Mouse (Mus musculus): ENCODE data around the gene Stk38. TPM values are rescaled to one million over a fixed set of nuclear protein-coding genes. Genes with fewer than 3 reads are reported as not detected.
"Not testable (repeated sequence)": the region's sequence is repeated elsewhere in the genome, so short reads cannot be mapped to it uniquely, and the experiment has no call there.

Stk38 gene
- total RNA-seq, 2 experiments from 2014 or later: 35.0 to 62.2 TPM

DNA sequence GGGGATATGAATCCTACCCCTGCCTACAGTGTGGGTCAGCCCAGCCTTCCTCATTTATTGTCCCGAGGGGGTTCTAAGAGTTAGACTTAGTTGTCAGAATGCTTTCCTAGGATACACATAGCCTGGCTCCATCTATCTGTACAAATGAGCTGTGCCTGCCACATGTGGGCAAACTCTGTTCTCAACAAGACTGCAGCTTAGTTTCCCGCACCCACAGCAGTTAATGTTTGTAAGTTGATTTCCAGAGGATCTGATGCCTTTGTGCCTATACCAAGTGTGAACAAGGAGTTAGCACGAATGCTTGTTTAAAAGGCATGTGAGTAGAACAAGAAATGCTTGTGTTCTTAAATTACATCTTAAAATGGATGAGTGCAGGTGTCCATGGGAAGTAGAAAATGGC, 35.8 kb upstream of the Stk38 start:
- DNase-seq (ENCODE audit: low spot score in 2 of 2): no peak
- intact Hi-C loops (cut with DNase I): no loop called here

DNA sequence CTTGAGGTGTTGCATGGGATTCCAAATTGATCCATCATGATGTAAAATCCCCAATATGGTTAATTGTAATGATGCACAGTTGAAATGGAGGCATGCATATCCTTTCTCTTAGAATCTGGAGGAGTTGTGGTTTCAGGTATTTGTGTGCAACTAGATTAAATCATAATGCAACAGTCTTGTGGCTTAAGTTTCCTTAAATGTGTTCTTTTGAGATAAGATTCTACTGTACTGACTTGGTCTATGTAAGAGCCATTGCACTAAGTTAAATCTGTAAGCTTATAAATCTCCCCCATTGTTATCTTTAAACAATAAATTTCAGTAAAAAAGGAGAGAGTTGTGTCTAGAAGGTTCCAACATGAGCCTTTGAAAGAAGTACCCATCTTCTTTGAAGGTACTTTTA, 34.8 kb upstream of the Stk38 start:
- intact Hi-C loops (cut with DNase I): no loop called here
- DNase-seq (ENCODE audit: low spot score in 2 of 2): no peak

DNA sequence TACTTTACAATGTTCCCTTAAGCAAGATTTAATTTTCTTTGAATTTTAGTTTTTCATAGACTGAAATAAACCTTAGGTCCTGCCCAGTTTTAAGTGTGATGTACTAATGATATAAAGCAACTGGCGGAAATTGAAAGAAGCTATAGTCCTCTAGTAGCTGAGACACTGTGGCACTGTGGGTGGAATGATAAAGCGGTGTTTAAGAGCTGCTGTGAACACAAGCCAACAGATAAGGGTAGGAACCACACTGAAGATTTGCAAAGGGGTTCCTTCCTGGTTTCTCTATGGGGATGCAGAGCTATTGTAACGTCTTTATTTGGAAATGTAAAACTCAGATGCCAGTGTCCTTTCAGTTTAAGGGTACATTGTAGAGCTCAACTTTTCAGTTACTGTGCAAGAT, 33.8 kb upstream of the Stk38 start:
- intact Hi-C loops (cut with DNase I); DNase-seq (ENCODE audit: low spot score in 2 of 2): not testable (repeated sequence)

DNA sequence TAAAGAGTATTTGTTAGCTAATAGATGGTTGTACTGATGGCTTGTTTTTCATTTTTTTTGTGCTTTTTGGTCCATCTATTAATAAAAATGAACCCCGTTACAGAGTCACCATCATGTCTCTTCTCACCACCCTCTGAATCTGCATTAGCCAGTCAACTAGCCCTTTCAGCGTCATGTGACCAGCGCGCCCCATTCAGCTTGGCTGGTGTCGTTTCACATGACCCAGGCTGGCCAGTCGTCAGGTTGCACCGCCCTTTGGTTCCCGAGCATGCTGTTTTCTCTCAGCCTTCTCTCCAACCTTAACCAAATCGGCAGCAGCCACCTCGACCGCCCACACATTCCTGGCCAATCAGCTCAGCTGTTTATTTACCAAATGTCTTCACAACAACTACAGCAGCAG, 31.6 kb upstream of the Stk38 start:
- intact Hi-C loops (cut with DNase I): no loop called here
- no peak for DNase-seq (ENCODE audit: low spot score in 2 of 2)

DNA sequence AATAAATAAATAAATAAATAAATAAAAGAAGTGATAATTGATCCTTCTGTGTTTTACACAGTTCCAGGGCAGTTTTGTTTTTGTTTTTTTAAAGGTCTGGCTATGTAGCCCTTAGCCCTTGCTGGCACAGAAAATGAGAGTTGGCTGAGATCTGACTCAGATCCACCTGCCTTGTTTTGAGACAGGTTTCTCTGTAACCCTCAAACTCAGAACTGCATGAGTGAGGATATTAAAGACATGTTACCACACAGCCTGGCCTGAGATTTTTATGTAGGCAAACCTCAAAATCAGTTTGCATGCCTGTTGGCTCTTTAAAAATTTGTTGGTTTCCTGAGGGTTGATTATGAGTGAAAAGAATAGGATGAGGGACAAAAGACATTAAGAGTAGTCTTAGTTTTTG, 27.7 kb upstream of the Stk38 start:
- no peak for DNase-seq (ENCODE audit: low spot score in 2 of 2)
- intact Hi-C loops (cut with DNase I): no loop called here

DNA sequence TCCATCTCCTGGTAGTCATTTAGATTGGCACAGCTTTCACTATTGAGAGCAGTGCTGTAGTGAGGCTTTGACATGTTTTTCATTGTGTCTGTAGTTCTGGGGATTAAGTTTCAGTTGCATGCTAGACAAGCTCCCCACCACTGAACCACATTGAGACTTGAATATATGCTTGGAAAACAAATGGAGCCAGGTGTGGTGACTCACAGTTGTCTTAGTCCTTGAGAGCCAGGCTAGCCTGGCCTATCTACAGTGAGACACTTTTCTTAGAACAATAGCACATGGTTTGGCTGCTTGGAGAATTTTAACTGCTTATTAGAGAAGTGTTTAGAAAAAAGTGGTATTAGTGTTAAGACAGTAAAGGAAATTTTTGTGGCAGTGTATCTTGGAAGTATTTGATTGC, 26.5 kb upstream of the Stk38 start:
- DNase-seq (ENCODE audit: low spot score in 2 of 2): no peak
- intact Hi-C loops (cut with DNase I): no loop called here

DNA sequence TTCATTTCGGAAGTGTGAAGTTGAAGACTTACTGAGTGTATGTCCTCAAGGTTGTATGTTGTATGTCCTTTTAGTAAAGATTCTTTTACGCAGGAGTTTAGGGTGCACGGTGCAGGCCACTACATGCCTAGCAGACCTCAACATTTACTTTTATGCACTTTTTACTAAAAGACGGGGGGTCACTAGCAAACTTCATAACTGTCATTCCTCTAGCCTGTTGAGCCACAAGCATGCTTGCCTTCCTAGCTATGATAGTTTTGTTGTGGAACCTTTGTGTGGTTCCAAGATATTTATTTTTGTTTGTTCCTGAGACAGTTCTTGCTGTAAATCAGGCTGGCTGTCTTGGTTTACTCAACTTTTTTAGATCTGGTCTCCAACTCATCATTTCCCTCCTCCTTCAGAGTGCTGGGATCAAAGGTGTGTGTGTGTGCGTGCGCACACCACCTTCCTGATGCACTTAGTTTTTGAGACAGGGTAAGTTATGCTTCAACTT, 25.8 kb upstream of the Stk38 start:
- intact Hi-C loops (cut with DNase I): loop anchor here (2.0 kb wide), 1 partner anchor 81 kb away; no protein-coding TSS in a partner anchor
- no peak for DNase-seq (ENCODE audit: low spot score in 2 of 2)

DNA sequence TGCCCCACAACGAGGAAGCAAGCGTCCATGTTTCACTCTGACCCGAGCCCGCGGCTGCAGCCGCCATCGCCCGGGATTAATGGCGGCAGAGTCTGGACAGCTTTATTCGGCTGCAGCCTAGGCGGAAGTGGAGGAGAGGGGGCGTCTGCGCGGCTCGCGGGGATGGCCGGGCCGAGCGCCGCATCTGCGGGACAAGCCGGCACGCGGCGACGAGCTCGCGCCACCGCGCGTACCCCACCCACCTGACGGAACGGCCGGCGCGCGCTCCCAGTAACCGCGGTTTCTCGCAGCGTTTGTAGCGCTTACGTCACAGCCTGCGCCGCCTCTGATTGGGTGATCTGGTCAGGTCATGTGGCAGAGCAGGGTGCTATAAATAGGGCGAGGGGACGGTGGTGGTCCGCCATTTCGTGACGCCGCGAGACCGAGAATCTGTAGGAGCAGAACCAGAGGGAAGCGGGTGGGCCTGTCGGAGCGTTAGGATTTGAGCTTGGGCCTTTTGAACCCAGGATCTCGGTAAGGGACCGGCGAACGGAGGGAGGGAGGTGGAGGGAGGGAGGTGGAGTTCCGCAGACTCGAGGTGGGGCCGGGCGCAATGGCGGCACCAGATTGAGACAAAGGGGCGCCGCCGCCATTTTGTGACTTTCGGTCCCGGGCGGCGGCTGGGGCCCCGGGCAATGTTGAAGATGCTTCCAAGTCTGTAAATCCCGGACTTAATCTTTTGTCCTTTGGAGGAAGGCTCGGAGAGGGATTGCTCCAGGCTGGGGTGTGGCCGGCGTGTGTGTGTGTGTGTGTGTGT, 24.7 kb upstream of the Stk38 start, which contains the start of gene Srsf3:
Gene Srsf3, plus strand, starts transcription at position 355 of the 796 bp plus-strand sequence.
- DNase-seq (ENCODE audit: low spot score in 2 of 2): peak; percentile 98 to 99
- intact Hi-C loops (cut with DNase I): loop anchor here (2.0 kb wide), 1 partner anchor 80 kb away; no protein-coding TSS in a partner anchor

DNA sequence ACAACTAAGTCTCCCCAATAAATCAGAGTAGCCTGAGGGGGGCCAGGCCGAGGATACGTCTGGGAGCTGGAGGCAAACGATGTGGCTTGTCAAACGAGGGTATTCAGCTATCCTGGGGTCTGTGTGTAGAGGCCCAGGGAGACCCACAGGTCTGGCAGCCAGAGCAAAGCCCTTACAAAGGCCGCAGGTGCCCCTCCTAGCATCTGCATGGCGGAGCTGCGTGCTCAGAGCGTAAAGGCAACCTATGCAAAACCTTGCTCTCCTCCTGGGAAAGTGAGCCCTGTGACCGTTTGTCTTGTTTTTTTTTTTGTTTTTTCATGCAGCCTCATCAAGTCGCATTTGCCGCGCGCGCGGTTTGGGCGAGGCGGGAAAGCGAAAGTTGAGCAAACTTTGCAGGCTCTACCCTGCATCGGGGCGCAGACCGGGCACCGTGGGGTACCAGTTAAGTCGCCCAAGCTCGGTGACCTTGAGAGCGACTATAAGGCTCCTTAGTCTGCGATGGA, 24.0 kb upstream of the Stk38 start:
- DNase-seq (ENCODE audit: low spot score in 2 of 2): no peak
- intact Hi-C loops (cut with DNase I): loop anchor here (2.0 kb wide), 1 partner anchor 79 kb away; no protein-coding TSS in a partner anchor

DNA sequence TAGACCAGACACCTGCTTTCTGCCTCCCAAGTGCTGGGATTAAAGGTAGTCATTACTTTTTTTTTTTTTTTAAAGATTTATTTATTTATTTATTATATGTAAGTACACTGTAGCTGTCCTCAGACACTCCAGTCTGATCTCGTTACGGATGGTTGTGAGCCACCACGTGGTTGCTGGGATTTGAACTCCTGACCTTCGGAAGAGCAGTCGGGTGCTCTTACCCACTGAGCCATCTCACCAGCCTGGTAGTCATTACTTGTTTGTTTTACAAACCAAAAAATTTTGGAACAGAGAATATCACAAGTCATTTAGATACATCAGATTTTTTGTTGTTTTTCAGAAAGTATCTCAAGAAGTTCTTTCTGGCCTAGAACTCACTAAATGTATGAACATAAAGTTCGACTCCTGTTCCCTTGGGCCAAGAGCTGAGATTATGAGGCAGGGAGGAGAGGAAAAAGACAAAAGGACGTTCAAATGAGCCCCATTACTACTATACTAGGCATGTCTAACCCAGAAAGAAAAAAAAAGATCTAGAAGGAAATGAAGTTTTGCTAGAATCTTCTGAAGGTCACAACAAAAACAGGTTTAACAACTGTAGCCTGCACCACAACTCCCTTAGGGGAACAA, 23.4 kb upstream of the Stk38 start:
- intact Hi-C loops (cut with DNase I); DNase-seq (ENCODE audit: low spot score in 2 of 2): not testable (repeated sequence)

DNA sequence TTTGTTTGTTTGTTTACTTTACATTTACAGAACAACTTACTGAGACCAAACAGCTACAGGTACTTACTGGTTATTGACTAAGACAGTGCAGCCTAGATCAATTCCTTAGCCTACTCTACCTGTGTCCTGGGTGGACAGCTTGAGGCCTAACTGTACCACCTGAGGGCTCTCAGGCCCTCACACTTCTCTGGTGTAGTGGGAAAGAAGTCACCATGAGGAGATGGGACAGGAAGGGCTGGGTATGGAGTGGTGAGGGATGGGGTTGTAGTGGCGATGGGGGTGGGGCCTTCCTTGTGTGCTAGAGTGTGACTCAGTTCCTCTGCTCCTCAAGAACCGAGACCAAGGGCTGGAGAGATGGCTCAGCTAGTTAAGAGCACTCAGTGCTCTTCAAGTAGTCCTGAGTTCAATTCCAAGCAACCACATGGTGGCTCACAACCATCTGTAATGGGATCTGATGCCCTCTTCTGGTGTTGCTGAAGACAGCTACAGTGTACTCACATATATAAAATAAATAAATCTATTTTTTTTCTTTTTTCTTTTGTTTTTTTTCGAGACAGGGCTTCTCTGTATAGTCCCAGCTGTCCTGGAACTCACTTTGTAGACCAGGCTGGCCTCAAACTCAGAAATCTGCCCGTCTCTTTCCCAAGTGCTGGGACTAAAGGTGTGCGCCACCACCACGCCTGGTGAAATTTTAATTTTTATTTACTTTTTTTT, 22.7 kb upstream of the Stk38 start:
- intact Hi-C loops (cut with DNase I): no loop called here
- no peak for DNase-seq (ENCODE audit: low spot score in 2 of 2)

DNA sequence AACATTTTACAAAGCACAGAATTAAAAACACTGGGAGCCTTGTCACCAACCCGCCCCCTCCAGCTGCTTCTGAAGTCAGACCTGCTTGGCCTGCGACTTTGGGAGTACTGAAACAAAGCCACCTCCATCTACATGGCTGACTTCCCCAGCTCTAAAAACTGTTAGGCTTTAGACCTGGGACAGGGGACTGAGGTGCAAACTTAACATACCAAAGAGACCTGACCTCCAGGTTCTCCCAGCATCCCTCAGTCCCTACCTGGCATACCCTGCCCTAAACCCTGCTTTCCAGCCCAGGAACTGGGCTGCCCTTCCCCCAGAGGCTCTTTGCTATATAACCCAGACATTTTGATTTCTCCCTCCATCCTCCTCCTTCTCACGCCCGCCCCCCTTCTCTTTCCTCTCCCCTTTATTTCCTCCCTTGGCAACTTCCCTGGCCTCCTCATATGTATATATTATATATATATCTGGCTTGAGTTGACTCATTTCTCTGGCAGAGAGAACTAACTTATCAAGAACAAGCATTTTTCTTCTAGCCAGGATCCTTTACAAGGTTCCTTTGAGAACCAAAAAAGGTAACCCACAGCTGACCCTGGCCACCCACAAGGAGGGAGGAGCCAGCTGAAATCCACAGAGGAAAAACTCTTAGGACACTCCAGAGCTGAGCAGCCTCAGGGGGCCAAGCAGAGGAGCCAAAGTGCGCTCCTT, 19.0 kb upstream of the Stk38 start:
- no peak for DNase-seq (ENCODE audit: low spot score in 2 of 2)
- intact Hi-C loops (cut with DNase I): no loop called here

DNA sequence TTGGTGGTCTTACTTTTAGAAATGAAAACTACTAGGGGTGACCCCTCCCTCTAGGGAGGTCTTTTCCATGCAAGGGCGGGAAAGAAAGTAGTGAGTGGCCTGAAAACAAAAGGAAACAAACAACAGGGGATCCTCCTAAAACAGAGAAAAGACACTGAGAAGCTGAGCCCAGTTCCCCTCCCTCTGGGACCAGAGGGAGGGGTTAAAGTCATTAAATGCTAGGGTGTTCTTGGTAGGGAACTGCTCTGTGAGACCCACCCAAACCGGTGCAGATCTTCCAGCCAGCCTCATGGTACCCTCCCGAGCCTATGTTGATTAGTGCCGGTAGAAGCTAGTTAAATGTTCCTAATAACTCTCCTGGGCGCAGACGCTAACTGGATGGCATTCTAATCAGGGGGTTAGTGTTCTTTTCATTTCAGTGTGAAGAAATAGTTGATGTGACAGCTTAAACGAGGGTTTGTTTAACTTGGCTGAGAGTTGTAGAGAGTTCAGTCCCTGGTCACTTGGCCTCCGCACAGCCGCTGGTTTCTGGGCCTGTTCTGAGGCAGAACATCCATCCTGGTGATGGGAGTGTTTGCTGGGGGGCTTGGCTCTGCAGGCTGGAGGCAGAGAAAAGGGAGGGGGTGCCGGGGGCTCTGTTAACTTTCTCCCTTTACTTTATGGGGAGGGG, 17.2 kb upstream of the Stk38 start:
- intact Hi-C loops (cut with DNase I): no loop called here
- DNase-seq (ENCODE audit: low spot score in 2 of 2): no peak

DNA sequence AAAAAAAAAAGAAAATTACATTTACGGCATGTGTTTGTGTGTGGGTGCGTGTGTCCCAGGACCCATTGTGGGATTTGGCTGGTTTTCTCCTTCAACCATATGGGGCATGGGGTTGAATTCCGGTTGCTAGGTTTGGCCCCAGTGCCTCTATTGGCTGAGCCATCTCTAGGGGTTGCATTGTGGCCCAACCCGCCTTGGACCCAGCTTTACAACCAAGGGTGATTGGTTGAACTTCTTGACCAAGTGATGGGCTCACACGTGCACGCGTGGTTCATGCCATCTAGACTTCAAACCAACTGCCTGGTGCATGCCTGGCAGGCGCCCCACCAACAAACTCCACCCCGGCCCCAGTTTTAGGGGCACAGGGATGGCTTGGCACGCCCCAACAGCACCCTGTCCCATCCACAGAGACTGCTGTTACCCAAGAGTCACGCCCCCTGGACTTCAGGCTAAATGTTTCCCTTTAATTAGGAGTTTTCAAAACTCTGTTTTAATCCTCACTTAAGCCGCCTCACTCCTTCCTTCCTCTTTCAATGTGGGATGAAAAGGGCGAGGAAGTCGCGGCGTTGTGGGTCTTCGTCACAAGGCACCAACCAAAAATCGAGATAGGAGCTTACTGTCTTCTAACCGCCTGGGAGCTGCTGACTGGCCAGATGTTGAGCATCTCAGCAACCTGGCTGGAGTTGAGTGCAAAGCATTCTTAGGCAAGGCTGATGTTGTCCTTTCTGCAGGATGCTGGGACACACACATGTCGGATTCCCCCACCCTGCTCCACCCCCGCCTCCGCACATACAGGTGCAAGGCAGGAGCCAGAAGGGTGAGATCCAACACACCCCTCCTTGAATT, 16.5 kb upstream of the Stk38 start:
- intact Hi-C loops (cut with DNase I): no loop called here
- DNase-seq (ENCODE audit: low spot score in 2 of 2): no peak

DNA sequence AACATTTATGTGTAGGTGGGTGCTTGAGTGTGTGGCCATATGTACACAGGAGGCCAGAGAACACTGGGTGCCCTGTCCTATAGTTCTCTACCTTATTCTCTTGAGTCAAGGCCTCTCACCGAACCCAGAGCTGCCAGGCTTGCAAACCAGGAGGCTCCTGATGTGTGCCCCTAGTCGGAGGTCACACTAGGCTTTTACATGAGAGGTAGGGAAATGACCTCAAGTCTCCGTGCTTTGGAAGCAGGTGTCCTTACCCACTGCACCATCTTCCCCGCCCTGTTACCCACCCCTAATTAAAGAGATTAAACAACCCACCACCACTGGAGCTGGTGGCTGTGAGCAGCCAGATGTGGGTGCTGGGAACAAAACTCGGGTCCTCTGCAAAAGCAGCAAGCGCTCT, 15.6 kb upstream of the Stk38 start:
- DNase-seq (ENCODE audit: low spot score in 2 of 2): no peak
- intact Hi-C loops (cut with DNase I): no loop called here

DNA sequence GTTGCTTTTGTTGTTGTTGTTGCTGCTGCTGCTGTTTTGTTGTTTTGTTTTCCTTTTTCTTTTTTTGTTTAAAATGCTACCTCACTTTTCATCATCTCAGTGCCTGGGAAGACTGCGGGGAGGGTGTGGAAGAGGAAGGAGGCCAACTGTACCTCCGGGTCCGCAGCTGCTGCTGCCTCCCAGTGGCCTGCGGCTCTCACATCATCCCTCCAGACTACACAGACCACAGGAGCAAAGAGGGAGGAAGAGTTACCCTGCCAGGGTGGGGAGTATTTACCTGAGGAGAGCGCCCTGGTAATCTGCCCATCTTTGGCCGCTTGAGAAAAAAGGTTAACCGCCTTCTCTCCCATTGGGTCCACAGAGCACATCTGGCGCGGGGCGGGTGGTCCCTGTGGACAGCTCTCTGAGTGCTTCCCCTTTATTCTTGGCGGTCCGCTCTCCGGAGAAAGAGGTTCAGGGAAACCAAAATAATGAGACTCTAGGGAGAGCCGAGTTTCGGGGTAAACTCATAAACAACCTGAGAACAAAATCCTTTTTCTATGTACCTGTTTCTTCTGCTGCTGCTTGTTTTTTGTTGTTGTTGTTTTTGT, 14.5 kb upstream of the Stk38 start:
- DNase-seq (ENCODE audit: low spot score in 2 of 2): no peak
- intact Hi-C loops (cut with DNase I): no loop called here

DNA sequence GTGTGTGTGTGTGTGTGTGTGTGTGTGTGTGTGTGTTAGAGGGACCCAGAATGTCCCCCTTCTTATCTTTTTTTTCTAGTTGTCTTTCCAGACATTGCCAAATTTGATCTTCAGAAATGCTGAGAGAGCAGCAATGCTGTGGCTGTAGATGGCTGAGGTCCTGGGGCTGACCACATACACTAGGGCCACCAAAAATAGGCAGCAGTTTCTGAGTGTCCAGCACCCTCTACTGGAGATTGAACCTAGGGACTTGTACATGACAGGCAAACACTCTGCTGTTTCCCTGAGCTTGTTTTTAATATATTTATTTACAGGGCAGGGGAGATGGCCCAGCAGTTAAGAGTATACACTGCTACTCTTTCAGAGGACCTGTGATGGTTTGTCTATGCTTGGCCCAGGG, 12.6 kb upstream of the Stk38 start:
- intact Hi-C loops (cut with DNase I): no loop called here
- no peak for DNase-seq (ENCODE audit: low spot score in 2 of 2)

DNA sequence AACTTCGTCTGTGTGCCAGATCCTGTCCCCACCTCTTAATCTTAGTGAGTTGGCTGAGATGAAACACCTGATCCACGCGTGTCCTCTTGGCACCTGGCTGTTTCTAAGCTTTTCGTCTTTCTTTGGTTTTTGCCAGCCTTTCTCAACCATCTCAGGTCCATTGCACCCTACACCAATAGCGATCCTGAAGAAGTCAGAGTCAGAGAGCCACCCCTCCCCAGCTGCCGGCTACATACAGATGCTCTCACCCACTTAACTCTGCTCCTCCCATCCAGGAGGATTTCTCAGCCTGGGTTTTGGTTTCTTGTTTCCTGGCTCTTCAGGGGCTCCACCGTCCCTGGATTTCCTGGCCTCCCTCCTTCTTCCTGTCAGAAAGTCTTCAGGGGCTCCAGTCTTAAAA, 11.6 kb upstream of the Stk38 start:
- intact Hi-C loops (cut with DNase I): no loop called here
- DNase-seq (ENCODE audit: low spot score in 2 of 2): no peak
